Mouse (Mus musculus): ENCODE results near the gene Prkra. TPM values are rescaled to one million over a fixed set of nuclear protein-coding genes. Genes with fewer than 3 reads are reported as not detected.
A peak's percentile ranks its signal among the peaks of the same experiment; 100 is the strongest.

Gene Prkra
- total RNA-seq (2018; cell fraction: chromatin; rRNA removed), result 10 to 100 TPM in 24 of 26 experiments, 1 to 10 TPM in 2; 5.9 to 56.0 (median 27.6) TPM
- 10 to 100 TPM; 16.2 to 29.4 (median 21.3) TPM for total RNA-seq (2018; cell fraction: cytosol; rRNA removed)
- total RNA-seq (2018; cell fraction: nucleus; rRNA removed), result 10 to 100 TPM in 21 of 26 experiments, 1 to 10 TPM in 5; 6.8 to 47.1 (median 21.3) TPM
- polyA plus RNA-seq (2018), result 25.1 to 25.9 TPM (median 25.2 TPM) in 3 replicates

GRCm38 (mm10) chr2:76647883-76648570 lies at the start of gene Prkra, which contains the start of gene Pjvk:
Gene Prkra, minus strand, starts transcription at chr2:76648015.
Gene Pjvk, plus strand, starts transcription at chr2:76648476.
- no peaks in the 10 kb centered on the region for H3K79me2 ChIP-seq (ENCODE audit: inconsistent target)
- WGBS (ENCODE audit: missing documents), result 2% methylated on average over 30 of the region's 42 CpGs
- H3K36me3 ChIP-seq (ENCODE audit: inconsistent target), result 0 out of 2 replicates have a peak, but pooled peaks cover under 1% of the 10 kb centered on the region
- peak within 1 kb of the TSS; percentile 47 for H3K4me3 ChIP-seq (ENCODE audit: inconsistent target)
- H3K27ac ChIP-seq, result peak within 1 kb of the TSS; percentile 46

DNA sequence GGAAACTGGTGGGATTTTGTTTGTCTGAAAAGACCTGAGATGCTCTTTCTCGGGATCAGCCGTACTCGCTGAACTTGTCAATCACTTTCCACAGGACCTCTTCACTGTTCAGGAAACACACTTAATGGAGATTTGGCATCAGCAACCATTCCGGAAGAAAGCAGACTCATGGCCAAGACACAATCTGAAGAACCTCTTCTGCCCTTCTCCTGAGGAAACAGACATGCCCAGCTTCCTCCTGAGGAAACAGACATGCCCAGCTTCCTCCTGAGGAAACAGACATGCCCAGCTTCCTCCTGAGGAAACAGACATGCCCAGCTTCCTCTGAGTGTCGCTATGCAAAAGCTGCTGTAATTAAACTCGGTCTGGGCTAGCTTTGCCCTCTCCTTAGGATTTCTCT lies 47.5 kb upstream of the Prkra start:
- peaks cover 36% of the 10 kb centered on the region for H3K36me3 ChIP-seq (ENCODE audit: inconsistent target)
- H3K27ac ChIP-seq, result no peak overlapping the region
- 56% methylated on average over 6 of the region's 6 CpGs for WGBS (ENCODE audit: missing documents)
- H3K4me3 ChIP-seq (ENCODE audit: inconsistent target), result no peak overlapping the region
- no peaks in the 10 kb centered on the region for H3K79me2 ChIP-seq (ENCODE audit: inconsistent target)

GRCm38 (mm10) chr2:76693765-76694164 lies 46.0 kb upstream of the Prkra start:
- WGBS (ENCODE audit: missing documents), result 87% methylated on average over 5 of the region's 5 CpGs
- no peak overlapping the region for H3K27ac ChIP-seq
- H3K79me2 ChIP-seq (ENCODE audit: inconsistent target), result no peaks in the 10 kb centered on the region
- H3K4me3 ChIP-seq (ENCODE audit: inconsistent target), result no peak overlapping the region
- H3K36me3 ChIP-seq (ENCODE audit: inconsistent target), result peaks cover 36% of the 10 kb centered on the region

GRCm38 (mm10) chr2:76690436-76691204 lies 42.8 kb upstream of the Prkra start:
- WGBS (ENCODE audit: missing documents), result 44% methylated on average over 12 of the region's 12 CpGs
- Histone ChIP-seq H3K36me3 (ENCODE audit: inconsistent target) (peaks cover 49% of the 10 kb centered on the region), H3K79me2 (ENCODE audit: inconsistent target) (no peaks in the 10 kb centered on the region), H3K4me3 (ENCODE audit: inconsistent target) (no peak overlapping the region), H3K27ac (no peak overlapping the region)

- Histone ChIP-seq H3K4me3 (ENCODE audit: inconsistent target) (no peak overlapping the region), H3K36me3 (ENCODE audit: inconsistent target) (peaks cover 66% of the 10 kb centered on the region), H3K79me2 (ENCODE audit: inconsistent target) (no peaks in the 10 kb centered on the region), H3K27ac (no peak overlapping the region)
- WGBS (ENCODE audit: missing documents), result 94% methylated on average over 7 of the region's 7 CpGs
These were observed 40.3 kb upstream of the Prkra start for GRCm38 (mm10) chr2:76688162-76688561.

DNA sequence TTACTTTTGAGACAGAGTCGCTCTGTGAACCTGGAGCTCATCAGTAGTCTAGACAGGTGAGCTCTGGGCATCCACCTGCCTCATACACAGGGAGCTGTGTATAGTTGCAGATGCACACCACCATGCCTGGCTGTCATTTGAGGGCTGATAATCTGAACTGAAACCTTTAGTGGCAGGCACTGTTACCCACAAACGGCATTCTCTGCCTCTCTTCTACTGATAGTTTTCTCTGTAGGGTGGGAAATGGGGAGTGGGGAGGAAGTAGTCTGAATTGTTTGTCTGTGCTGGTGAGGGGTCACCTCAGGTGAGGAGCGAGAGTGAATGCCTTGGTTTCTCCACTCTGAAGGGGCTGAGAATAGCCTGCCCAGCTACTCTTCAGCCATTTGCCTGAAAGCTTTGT lies 39.8 kb upstream of the Prkra start:
- WGBS (ENCODE audit: missing documents), result 90% methylated on average over 3 of the region's 3 CpGs
- Histone ChIP-seq H3K79me2 (ENCODE audit: inconsistent target) (no peaks in the 10 kb centered on the region), H3K27ac (no peak overlapping the region), H3K36me3 (ENCODE audit: inconsistent target) (peaks cover 66% of the 10 kb centered on the region), H3K4me3 (ENCODE audit: inconsistent target) (no peak overlapping the region)

GRCm38 (mm10) chr2:76686986-76687385 lies 39.2 kb upstream of the Prkra start:
- H3K27ac ChIP-seq, result no peak overlapping the region
- whole genome bisulfite sequencing (ENCODE audit: missing documents), result 92% methylated on average over 3 of the region's 3 CpGs
- no peak overlapping the region for H3K4me3 ChIP-seq (ENCODE audit: inconsistent target)
- H3K36me3 ChIP-seq (ENCODE audit: inconsistent target), result peaks cover 66% of the 10 kb centered on the region
- no peaks in the 10 kb centered on the region; the same call in 1 of the 2 replicates for H3K79me2 ChIP-seq (ENCODE audit: inconsistent target)

DNA sequence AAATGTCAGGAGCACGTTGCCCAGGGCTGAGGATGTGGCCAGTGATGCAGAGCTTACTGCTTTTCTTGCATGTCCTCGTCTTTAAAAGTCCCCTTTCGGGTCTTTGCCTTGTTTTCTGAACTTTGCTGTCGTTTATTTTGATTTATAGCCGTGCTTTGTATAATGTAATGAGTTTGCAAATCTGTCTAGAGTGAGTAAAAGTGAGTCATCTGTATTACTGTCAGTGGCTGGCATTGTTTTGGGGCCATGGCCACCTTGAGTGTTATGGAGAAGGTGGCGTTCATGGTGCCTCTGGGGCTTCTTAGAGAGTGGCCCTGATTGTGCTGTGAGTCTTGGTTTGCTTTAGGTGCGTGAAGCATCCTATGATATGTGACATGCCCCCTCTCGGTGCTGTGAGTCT lies 34.5 kb upstream of the Prkra start:
- H3K4me3 ChIP-seq (ENCODE audit: inconsistent target), result no peak overlapping the region
- H3K27ac ChIP-seq, result no peak overlapping the region
- WGBS (ENCODE audit: missing documents), result 94% methylated on average over 8 of the region's 8 CpGs
- H3K79me2 ChIP-seq (ENCODE audit: inconsistent target), result peaks cover 39% of the 10 kb centered on the region
- H3K36me3 ChIP-seq (ENCODE audit: inconsistent target), result peaks cover 64% of the 10 kb centered on the region

DNA sequence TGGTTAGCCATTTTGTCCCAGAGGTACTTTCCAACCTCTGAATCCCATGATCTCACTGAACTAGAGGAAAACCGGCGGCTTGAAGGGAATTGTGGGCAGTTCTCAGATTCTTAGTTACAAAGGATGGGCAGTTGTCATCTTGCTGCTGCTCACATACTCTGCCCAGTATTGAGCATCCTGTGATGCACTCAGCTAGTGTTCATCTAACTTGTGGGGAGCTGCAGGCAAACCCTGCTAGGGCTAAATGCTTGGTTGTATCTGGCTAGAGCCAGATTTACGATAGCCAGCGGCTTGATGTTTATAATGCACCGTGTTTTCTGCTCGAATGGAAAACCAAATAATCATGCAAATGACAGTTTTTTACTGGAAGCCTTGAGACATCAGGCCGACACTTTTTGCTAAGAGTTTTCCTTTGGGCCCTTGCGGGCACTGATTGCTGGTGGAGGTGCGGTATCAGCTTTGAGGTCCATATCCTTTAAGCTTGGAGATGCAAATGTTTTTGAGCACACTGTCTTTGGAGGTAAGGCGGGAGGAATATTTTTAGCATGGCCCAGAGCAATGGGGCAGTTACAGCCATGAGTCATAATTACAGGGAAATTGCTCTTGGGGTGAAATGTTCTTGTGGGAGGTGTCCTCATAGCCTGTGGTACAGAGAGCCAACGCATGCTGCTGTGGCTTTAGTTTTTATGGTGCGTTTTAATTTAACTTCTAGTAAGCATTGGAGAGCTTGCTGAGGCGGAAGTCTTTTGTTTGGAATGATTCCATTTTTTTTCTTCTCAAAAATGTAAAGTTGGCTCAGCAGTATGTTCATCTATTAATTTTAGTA lies 28.8 kb upstream of the Prkra start:
- 59% methylated on average over 13 of the region's 13 CpGs for WGBS (ENCODE audit: missing documents)
- H3K4me3 ChIP-seq (ENCODE audit: inconsistent target), result peak overlapping the region; percentile 60
- peak overlapping the region; percentile 32 for H3K27ac ChIP-seq
- H3K36me3 ChIP-seq (ENCODE audit: inconsistent target), result 0 out of 2 replicates have a peak, but pooled peaks cover 8% of the 10 kb centered on the region
- H3K79me2 ChIP-seq (ENCODE audit: inconsistent target), result peaks cover 57% of the 10 kb centered on the region

DNA sequence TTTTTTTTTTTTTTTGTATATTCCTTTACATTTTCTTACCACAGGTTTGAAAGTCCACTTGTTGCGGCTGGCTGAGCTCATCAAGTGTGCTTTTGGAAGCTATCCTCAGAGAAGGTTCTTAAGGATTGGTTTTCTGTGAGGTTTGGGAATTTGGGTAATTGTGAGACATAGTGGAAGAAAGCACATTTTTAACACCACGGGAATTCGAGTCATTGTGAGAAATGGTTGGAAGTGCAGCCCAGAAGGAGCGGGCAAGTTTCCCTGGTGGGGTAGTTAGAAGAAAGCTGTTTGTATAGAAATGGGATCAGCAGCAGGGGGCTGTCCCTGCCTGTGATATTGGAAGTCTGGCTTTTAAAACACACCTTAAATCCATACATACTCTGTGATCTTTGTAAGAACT lies 28.1 kb upstream of the Prkra start:
- Histone ChIP-seq H3K27ac (peak overlapping the region; percentile 32), H3K4me3 (ENCODE audit: inconsistent target) (peak overlapping the region; percentile 60), H3K79me2 (ENCODE audit: inconsistent target) (peaks cover 55% of the 10 kb centered on the region), H3K36me3 (ENCODE audit: inconsistent target) (0 out of 2 replicates have a peak, but pooled peaks cover 5% of the 10 kb centered on the region)
- 39% methylated on average over 4 of the region's 4 CpGs for WGBS (ENCODE audit: missing documents)

DNA sequence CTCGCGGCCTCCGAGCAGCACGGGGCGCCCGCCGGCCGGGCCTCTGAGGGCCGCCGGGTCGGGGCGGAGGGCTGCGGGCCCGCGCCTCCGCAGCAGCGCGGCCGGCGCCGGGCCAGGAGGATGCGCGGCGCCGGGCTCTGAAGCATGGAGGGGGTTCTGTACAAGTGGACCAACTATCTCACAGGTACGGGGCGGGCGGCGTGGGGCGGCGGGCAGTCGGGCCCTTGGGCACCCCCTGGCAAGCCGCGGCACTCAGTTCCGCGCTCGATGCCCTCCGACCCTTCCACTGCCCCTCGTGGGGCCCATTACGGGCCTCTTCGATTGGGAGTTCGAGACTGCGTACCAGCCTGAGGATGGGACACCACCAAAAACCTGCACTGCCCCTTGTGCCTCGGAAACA lies 27.6 kb upstream of the Prkra start:
- peak overlapping the region; percentile 60 for H3K4me3 ChIP-seq (ENCODE audit: inconsistent target)
- H3K36me3 ChIP-seq (ENCODE audit: inconsistent target), result 0 out of 2 replicates have a peak, but pooled peaks cover under 1% of the 10 kb centered on the region
- peaks cover 50% of the 10 kb centered on the region for H3K79me2 ChIP-seq (ENCODE audit: inconsistent target)
- H3K27ac ChIP-seq, result peak overlapping the region; percentile 32
- under 1% methylated on average over 43 of the region's 44 CpGs for WGBS (ENCODE audit: missing documents)

- 5% methylated on average over 41 of the region's 52 CpGs for WGBS (ENCODE audit: missing documents)
- Histone ChIP-seq H3K4me3 (ENCODE audit: inconsistent target) (peak within 1 kb of the TSS; percentile 60), H3K79me2 (ENCODE audit: inconsistent target) (peaks cover 44% of the 10 kb centered on the region), H3K36me3 (ENCODE audit: inconsistent target) (no peaks in the 10 kb centered on the region), H3K27ac (peak within 1 kb of the TSS; percentile 39)
These were observed 27.1 kb upstream of the Prkra start, which contains the start of gene Plekha3 for GRCm38 (mm10) chr2:76674725-76675427. Gene Plekha3, plus strand, starts transcription at chr2:76675281.

DNA sequence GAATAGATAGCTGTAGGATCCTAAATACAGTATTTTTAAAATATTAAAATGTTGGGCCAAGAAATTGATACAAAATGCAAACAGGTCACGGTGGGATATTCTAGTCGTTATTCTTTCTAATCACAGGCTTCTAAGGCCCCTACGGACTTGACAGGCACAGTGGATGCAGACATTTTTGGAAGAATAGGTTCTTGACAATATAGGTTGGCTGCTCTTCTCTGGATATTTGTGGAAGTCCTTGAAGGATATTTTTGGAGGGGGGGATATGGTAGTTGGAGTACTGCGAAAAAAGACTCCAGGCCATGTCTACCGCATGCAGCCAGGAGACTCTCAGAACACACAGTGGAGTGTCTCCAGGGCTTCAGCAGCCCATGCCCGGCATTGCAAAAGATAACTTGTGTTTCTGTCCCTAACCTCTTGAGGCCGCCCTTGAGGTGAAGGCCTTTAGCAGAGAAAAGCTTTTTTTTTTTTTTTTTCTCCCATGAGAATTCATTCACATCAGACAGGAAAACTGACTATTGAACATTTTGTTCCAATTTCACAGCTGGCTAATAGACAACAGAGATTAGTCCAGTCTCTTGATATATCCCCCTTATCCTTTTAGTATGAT lies 25.8 kb upstream of the Prkra start:
- Histone ChIP-seq H3K4me3 (ENCODE audit: inconsistent target) (peak overlapping the region; percentile 40; the same call in 1 of the 2 replicates), H3K36me3 (ENCODE audit: inconsistent target) (no peaks in the 10 kb centered on the region), H3K79me2 (ENCODE audit: inconsistent target) (peaks cover 31% of the 10 kb centered on the region), H3K27ac (0 out of 2 replicates have a peak overlapping the region, but pooled peaks have one; percentile 30)
- 45% methylated on average over 7 of the region's 7 CpGs for WGBS (ENCODE audit: missing documents)

All from macrophage (primary cell).